Mouse (Mus musculus): ENCODE measurements around the gene Pign.

The Pign gene

GRCm38 (mm10) chr1:105556078-105556477 is 107.4 kb downstream of the Pign start:
- DNase-seq: no peak

- DNase-seq: no peak
These were observed 108.2 kb downstream of the Pign start for GRCm38 (mm10) chr1:105555192-105555718.

GRCm38 (mm10) chr1:105553130-105553529 is 110.3 kb downstream of the Pign start:
- DNase-seq: no peak

GRCm38 (mm10) chr1:105550163-105550562 is 113.3 kb downstream of the Pign start:
- no peak for DNase-seq

- DNase-seq: no peak
These were observed 113.8 kb downstream of the Pign start for GRCm38 (mm10) chr1:105549648-105550047.

- no peak for DNase-seq
These were observed 120.4 kb downstream of the Pign start for GRCm38 (mm10) chr1:105543051-105543450.

GRCm38 (mm10) chr1:105523768-105524167 is 139.7 kb downstream of the Pign start:
- no peak for DNase-seq

GRCm38 (mm10) chr1:105522321-105522720 is 141.2 kb downstream of the Pign start:
- DNase-seq: no peak

GRCm38 (mm10) chr1:105518101-105518500 is 145.4 kb downstream of the Pign start:
- no peak for DNase-seq

GRCm38 (mm10) chr1:105507116-105507515 is 156.4 kb downstream of the Pign start:
- DNase-seq: no peak

GRCm38 (mm10) chr1:105492626-105493025 is 170.9 kb downstream of the Pign start:
- DNase-seq: no peak

- no peak for DNase-seq
These were observed 174.0 kb downstream of the Pign start for GRCm38 (mm10) chr1:105489456-105489855.

- DNase-seq: no peak
These were observed 176.4 kb downstream of the Pign start for GRCm38 (mm10) chr1:105487037-105487436.

All from kidney, adult 9 months (tissue).